Mouse (Mus musculus) C2C12 (cell line): ENCODE data around the gene A930018P22Rik.
"Not testable (repeated sequence)": the region's sequence is repeated elsewhere in the genome, so short reads cannot be mapped to it uniquely, and the experiment has no call there.

Experiments used
- CEBPB ChIP-seq: IDR thresholded peaks from one replicate; pipeline ENCODE4 v1.6.1; 2011; ENCODE audit warnings: low read depth, mild to moderate bottlenecking, control low read depth, moderate library complexity
- MYOD1 ChIP-seq: IDR thresholded peaks from one replicate; pipeline ENCODE4 v1.6.1; 2011; ENCODE audit warnings: low read depth; ENCODE audit not compliant: control insufficient read depth, insufficient read length
- USF1 ChIP-seq: IDR thresholded peaks from one replicate; pipeline ENCODE4 v1.6.1; 2011; ENCODE audit warnings: low read depth, mild to moderate bottlenecking, control low read depth, moderate library complexity

GRCm38 (mm10) chr2:104087562-104087961 lies 35.0 kb upstream of the A930018P22Rik start:
- not testable (repeated sequence) for TF ChIP-seq CEBPB, MYOD1, USF1
